Mouse (Mus musculus) heart, postnatal 14 days (tissue): Measurements from ENCODE around the gene Necab3. TPM values are rescaled to one million over a fixed set of nuclear protein-coding genes. Genes with fewer than 3 reads are reported as not detected.

ENCODE experiments used
- DNase-seq, 2 experiments: peaks; one replicate each; pipeline ENCODE4 v3.0.0; 2021 to 2022
- intact Hi-C: fragments of 180-260 bp; cut with DNase I; formaldehyde crosslinking; loops from one replicate; pipeline ENCODE4 v1.15.1; 2025
- total RNA-seq, 2 experiments: library from RNA; stranded (reverse); gene quantifications; 2 replicates each; pipeline ENCODE4 v1.2.3; 2021

Necab3 gene
- total RNA-seq, 2 experiments from 2014 or later = 0.90 to 1.2 TPM

DNA sequence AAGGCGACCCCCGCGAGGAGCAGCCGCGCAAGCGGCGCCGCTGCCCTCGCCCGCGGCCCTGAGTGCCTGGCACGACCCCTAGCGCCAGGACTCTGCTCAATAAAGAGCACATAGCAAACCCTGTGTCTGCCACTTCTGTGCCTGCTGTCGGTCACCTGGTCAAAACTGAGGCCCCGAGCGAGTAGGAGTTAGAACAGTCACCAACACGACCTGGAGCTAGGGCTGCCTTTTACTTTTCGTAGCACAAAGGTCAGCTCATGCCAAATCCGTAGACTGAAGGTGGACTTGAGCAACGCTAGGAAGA, 8.9 kb downstream of the Necab3 start:
- intact Hi-C loops = no loop called here
- no peak for DNase-seq

GRCm38 (mm10) chr2:154549127-154549885, 9.4 kb downstream of the Necab3 start:
- intact Hi-C loops = no loop called here

GRCm38 (mm10) chr2:154548688-154549087, 10.0 kb downstream of the Necab3 start:
- peak; percentile 31 to 53 for DNase-seq
- intact Hi-C loops = no loop called here

More at GRCm38 (mm10) chr2:154549127-154549885, 9.4 kb downstream of the Necab3 start:
- DNase-seq = peak; percentile 73 to 74

GRCm38 (mm10) chr2:154546711-154547110, 12.0 kb downstream of the Necab3 start, which contains the start of gene 1700003F12Rik:
Gene 1700003F12Rik, plus strand, starts transcription at chr2:154547085.
- intact Hi-C loops = no loop called here
- DNase-seq = no peak

DNA sequence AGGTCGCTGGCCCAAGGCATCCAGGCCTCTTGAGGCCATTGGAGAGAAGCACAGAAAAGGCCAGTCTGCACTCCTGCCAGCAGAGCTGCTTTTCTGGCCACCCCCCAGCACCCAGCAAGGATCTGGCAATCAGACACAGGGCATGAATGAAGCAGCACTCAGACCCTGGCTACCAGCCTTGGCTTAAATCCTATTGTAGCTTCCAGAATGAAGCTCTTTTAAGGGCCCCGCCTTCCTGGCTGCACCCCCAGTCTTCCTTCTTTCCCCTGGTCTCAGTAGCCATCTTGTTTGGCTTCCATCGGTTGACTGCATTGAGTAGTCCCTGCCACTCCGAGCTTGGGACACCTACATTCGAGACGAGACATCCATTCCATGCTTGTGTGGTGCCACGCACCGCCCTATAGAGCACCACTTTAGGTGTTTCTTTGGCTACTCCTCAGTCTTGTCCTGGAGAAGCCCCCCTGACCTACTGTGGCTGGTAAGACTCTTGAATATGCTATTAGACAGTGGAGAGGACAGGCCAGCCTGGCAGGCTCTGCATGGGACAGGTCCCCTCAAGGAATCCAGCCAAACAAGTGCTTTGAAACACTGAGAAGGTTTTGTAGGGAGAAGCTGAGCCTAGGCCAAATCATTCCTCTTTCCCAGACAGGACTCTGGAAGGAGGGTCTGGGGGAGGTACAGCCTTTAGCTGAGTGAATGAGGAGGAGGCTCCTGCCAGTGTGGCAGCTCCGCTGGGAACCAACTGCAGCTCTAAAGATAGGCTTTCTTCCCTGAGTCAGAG, 14.9 kb downstream of the Necab3 start:
- peak; percentile 65 to 79 for DNase-seq
- intact Hi-C loops = no loop called here

DNA sequence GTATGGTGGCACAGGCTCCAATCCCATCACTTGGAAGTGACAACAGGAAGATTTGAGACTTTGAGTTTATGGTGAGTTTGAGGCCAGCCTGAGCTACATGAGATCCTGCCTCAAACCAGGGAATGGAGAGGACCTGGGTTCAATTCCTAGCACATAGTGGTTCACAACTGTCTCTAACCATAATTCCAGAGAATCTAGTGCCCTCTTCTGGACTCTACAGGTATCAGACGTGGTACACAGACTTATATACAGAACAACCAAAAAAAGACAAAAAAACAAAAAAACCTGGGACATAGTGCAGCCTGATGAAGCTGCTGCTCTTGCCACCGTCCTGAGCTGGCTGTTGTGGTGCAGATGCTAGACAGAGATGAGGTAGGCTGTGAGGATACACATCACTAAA, 17.1 kb downstream of the Necab3 start:
- intact Hi-C loops = no loop called here
- DNase-seq = no peak

DNA sequence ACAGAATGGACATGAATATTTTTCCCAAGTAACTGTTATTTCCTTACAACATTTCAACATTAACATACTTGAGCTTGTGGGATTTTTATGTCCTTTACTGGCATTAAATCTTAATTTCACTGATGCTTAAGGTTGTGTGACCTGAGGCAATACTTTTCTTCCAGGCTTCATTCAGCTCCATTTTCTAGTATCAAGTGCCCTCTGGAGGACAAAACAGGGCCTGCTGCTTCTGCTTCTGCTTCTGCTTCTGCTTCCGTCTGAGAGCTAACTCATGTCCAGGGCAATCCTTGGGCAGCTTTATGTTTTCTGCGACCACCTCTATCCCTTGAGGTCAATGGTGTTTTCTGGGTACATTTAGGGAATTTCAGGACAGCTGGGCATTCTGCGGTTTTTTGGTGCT, 19.0 kb downstream of the Necab3 start:
- peak; percentile 34 to 61 for DNase-seq
- intact Hi-C loops = loop anchor here (2.0 kb wide), 1 partner anchor 123 kb away; no protein-coding TSS in a partner anchor

- intact Hi-C loops = loop anchor here (2.0 kb wide), 1 partner anchor 122 kb away; no protein-coding TSS in a partner anchor
- DNase-seq = no peak
These were observed 20.0 kb downstream of the Necab3 start for GRCm38 (mm10) chr2:154538710-154539109.

- peak in 1 of 2 experiments; percentile 44 for DNase-seq
- intact Hi-C loops = loop anchor here (2.0 kb wide), 1 partner anchor 122 kb away; no protein-coding TSS in a partner anchor
These were observed 20.4 kb downstream of the Necab3 start for GRCm38 (mm10) chr2:154538310-154538709.

DNA sequence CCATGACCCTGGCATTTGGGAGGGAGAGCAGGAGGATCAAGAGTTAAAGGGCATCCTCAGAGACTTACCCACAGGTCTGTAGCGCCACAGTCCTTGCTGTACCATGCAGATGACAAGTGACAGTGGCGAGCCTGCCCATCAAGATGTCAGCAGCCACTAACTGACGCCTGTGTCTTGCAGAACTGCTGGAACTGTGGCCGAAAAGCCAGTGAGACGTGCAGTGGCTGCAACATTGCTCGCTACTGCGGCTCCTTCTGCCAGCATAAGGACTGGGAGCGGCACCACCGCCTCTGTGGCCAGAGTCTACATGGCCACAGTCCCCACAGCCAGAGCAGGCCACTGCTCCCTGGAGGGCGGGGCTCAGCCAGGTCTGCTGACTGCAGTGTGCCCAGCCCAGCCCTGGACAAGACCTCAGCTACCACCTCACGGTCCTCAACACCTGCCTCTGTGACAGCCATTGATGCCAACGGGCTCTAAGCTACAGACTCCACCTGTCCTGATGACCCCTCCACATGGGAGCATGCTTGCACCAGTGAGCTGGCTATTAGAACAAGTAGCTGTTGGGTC, 23.9 kb downstream of the Necab3 start:
- peak in 1 of 2 experiments; percentile 18 for DNase-seq
- intact Hi-C loops = no loop called here

GRCm38 (mm10) chr2:154532888-154533287, 25.8 kb downstream of the Necab3 start:
- DNase-seq = no peak
- intact Hi-C loops = no loop called here

GRCm38 (mm10) chr2:154526531-154526930, 32.2 kb downstream of the Necab3 start:
- intact Hi-C loops = no loop called here

DNA sequence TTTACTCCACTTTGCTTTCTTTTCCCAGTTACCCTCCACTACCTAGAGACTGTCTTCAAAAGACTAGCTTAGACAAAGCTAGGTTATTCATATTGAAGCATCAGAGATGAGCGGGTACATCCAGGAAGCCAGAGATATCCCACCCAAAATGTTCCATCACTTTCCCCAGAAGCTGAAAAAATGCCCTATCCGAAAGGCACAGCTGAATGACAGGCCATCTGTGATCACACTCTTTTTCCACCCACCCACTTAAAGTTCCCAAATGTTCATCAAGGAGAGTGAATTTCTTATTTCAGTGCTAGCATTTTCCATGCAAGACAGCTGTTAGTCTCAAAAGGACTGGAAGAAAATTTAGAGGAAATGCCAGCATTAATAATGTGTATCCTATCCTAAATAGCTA, 33.4 kb downstream of the Necab3 start:
- no peak for DNase-seq
- intact Hi-C loops = no loop called here

More at GRCm38 (mm10) chr2:154526531-154526930, 32.2 kb downstream of the Necab3 start:
- no peak for DNase-seq

- DNase-seq = no peak
These were observed 36.4 kb downstream of the Necab3 start for GRCm38 (mm10) chr2:154522334-154522733.

GRCm38 (mm10) chr2:154521449-154521848, 37.2 kb downstream of the Necab3 start:
- intact Hi-C loops = no loop called here
- no peak for DNase-seq

More at GRCm38 (mm10) chr2:154522334-154522733, 36.4 kb downstream of the Necab3 start:
- intact Hi-C loops = no loop called here

GRCm38 (mm10) chr2:154517424-154517823, 41.3 kb downstream of the Necab3 start:
- intact Hi-C loops = no loop called here
- DNase-seq = no peak

- no peak for DNase-seq
- intact Hi-C loops = no loop called here
These were observed 41.7 kb downstream of the Necab3 start for GRCm38 (mm10) chr2:154516944-154517343.

- DNase-seq = no peak
- intact Hi-C loops = no loop called here
These were observed 48.5 kb downstream of the Necab3 start for GRCm38 (mm10) chr2:154510141-154510540.

GRCm38 (mm10) chr2:154508450-154508849, 50.2 kb downstream of the Necab3 start:
- intact Hi-C loops = no loop called here

DNA sequence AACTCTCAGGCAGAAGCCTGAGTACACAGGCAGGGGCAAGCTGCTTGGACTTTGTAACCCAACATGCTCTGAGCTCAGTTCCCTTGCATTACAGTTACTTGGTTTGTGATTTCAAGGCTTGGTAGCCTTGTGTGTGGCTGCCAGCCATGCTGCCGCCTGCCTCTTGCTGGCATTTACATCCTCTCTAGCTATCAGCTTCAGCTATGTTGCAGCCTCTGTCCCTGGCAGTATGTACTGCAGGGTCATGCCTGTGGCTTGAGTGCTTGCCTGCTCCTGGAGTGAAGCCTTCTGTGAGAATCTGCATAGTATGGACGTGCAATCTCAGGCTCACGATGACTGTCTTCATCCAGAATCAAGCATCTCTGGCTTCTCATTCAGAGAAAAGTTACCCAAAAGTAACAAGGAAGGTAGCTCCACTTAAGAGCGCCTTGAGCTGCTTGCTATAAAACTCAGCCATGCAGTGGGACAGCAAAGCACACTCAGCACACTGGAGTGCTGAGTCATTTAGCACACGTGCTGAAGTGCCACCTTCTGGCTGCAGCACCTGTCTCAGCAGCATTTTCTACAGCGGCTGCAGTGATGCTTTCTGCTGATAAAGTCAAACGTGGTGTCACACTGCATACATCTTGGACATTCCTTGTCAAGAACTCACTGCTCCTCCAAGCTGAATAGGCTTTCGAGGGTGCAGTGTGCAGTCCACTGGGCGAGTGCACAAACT, 51.0 kb downstream of the Necab3 start:
- DNase-seq = peak; percentile 3 to 8
- intact Hi-C loops = no loop called here

More at GRCm38 (mm10) chr2:154508450-154508849, 50.2 kb downstream of the Necab3 start:
- DNase-seq = no peak
